Mouse (Mus musculus) layer of hippocampus, adult 9-11 months (tissue): ENCODE results near the gene Tfr2.

Experiments
- DNase-seq: peaks from one replicate; pipeline ENCODE4 v3.0.0; 2022

Tfr2 gene

DNA sequence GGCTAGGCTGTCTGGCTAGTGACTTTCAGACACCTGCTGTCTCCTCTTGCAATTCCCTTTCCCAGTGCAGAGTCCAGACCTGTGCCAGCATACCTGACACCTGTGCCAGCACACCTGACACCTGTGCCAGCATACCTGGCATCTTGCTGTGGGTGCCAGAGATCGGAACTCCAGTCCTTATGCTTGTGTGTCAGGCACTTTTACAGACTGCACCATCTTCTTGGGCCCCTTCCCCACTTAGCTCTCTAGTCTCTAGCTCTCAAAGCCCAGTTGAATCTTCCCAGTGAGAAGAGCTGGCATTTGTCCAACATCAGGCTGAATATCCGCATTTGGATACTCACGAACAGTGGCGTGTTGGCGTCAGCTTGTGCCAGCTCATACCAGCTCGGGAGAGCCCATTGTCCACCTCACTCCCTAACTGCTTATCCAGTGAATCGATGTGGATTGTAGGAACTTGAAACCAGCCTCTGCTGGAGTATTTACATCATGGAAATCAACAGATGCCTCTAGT lies 30.3 kb upstream of the Tfr2 start:
- DNase-seq: peak; percentile 69

DNA sequence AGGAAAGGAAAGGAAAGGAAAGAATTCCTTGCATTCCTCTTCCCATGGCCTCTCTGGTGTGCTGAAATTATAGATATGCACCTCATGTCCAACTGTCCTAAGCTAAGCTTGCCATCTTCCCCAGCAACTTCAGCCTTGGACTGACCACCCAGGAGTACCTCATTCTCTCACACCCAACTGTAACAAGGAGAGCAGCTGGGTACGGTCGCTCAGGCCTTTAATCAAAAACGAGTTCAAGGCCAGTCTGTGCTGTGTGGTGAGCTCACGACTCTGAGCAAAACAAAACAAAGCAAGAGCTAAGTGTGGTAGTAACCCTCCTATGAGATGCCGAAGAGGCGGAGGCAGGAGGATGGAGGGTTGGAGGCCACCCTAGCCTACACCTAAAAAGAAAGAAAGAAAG lies 28.6 kb upstream of the Tfr2 start:
- no peak for DNase-seq

GRCm38 (mm10) chr5:137541768-137542540 lies 27.7 kb upstream of the Tfr2 start:
- DNase-seq: no peak

DNA sequence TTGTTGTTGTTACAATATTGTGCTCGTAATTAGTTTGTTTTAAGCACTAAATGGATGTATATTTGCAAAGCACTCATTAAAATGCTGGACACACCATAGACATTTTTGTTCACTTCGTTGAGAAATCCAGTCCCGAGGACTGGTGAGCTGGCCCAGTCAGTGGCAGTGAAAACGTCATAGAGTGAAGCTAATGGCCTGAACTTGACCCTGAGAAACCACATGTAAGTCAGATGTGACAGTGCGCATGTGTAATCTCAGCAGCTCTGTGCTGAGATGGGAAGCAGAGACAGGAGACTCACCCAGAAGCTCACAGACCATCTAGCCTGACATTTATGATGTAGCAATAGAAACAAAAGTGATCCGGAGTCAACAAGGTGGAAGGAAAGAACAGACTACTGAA lies 24.7 kb upstream of the Tfr2 start:
- DNase-seq: no peak

- DNase-seq: no peak
Observed at GRCm38 (mm10) chr5:137545596-137545995, 24.0 kb upstream of the Tfr2 start.

DNA sequence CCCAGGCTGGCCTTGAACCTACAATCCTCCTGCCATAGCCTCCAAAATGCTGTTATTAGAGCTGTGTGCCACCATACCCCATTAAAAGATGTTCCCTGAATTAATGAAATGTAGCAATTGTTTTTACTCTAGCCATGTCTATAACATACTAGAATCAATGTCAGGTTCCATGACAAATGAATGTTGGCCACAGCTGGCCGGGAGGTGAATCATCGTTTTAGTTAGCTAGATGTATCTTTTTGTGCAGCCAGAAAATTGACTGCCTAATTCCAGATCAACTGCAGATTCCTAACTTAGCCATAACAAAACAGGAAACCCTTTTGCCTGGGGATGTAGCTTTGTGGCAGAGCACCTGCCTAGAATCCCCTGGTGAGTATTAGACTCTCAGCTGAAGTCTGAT lies 19.8 kb upstream of the Tfr2 start:
- DNase-seq: no peak

GRCm38 (mm10) chr5:137551119-137551518 lies 18.5 kb upstream of the Tfr2 start:
- DNase-seq: no peak

- no peak for DNase-seq
Observed at GRCm38 (mm10) chr5:137553000-137553399, 16.6 kb upstream of the Tfr2 start.

GRCm38 (mm10) chr5:137553411-137553837 lies 16.2 kb upstream of the Tfr2 start, which contains the start of gene Actl6b:
TSS of gene Actl6b (plus strand) at chr5:137553517.
- DNase-seq: peak; percentile 88

GRCm38 (mm10) chr5:137553898-137554297 lies 15.7 kb upstream of the Tfr2 start:
- no peak for DNase-seq

DNA sequence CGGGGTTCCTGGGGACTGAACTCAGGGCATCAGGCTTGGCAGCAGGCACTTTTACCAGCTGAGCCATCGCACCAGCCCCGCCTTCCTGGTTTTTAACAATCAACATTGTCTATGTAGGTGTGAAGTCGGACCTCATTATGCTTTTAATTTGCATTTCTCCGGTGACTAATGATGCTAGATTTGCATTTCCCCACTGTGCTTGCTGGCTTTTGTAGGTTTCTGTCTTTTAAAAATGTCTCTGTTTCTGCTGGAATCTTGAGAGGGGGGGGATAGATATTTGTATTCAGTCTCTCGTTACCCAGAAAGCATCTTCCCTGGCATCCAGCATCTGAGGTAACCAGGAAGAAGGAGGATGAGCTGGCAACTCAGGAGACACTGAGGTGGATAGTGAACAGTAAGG lies 8.1 kb upstream of the Tfr2 start:
- no peak for DNase-seq

GRCm38 (mm10) chr5:137562965-137563364 lies 6.7 kb upstream of the Tfr2 start:
- peak; percentile 74 for DNase-seq

- no peak for DNase-seq
Observed at GRCm38 (mm10) chr5:137565744-137566143, 3.9 kb upstream of the Tfr2 start.

GRCm38 (mm10) chr5:137566416-137566815 lies 3.2 kb upstream of the Tfr2 start:
- no peak for DNase-seq

GRCm38 (mm10) chr5:137568223-137568798 lies 1.3 kb upstream of the Tfr2 start:
- no peak for DNase-seq

DNA sequence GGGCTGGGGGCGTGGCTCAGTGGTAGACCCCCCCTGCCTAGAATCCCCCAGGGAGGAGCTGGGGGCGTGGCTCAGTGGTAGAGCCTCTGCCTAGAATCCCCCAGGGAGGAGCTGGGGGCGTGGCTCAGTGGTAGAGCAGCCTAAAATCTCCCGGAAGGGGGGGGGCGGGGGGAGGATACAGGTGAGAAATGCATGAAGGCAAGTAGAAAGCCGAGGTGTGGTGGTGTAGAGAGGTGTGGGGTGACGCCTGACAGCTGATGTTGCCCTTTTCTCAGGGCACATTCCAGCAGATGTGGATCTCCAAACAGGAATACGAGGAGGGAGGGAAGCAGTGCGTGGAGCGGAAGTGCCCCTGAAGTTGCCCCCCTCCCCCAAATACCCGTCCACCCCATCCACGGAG lies 609 bp upstream of the Tfr2 start:
- DNase-seq: no peak

DNA sequence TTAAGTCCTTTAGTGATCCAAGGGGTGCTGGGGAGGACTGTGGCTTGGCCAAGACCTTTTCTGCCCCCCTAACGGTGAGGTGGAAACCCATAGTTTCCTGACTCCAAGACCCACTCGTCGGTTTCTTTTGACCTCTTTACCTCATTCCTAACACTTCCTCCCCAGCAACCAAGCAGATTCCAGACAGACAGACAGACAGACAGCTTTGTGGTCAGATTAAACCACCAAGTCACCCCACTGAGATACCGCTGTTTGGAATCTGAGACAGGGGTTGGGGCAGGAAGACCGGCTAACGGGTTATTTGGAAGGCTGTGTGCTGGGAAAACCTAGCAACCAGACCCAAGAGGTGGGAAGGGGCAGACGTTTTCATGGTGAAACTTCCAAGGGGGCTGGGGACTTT lies 541 bp downstream of the Tfr2 start:
- DNase-seq: no peak

- no peak for DNase-seq
Observed at GRCm38 (mm10) chr5:137570691-137571586, 1.3 kb downstream of the Tfr2 start.

GRCm38 (mm10) chr5:137574470-137574901 lies 4.8 kb downstream of the Tfr2 start:
- DNase-seq: peak; percentile 48

GRCm38 (mm10) chr5:137580246-137580645 lies 10.6 kb downstream of the Tfr2 start:
- DNase-seq: no peak

DNA sequence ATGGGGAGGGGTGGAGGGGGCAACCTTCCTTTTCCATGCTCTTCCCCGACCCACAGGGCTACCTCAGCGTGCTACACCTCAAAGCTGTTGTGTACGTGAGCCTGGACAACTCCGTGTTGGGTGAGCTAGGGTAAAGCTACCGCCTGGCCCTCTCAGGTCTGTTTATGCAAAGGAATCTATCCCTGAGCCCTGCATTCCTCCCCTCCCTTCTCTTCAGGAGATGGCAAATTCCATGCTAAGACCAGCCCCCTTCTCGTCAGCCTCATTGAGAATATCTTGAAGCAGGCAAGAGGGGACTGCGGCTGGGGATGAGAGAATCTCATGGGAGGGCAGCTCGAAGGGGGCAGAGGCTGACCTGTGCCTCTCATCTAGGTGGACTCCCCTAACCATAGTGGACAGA lies 13.1 kb downstream of the Tfr2 start:
- no peak for DNase-seq

- DNase-seq: peak; percentile 66
Observed at GRCm38 (mm10) chr5:137583670-137584169, 14.1 kb downstream of the Tfr2 start.

DNA sequence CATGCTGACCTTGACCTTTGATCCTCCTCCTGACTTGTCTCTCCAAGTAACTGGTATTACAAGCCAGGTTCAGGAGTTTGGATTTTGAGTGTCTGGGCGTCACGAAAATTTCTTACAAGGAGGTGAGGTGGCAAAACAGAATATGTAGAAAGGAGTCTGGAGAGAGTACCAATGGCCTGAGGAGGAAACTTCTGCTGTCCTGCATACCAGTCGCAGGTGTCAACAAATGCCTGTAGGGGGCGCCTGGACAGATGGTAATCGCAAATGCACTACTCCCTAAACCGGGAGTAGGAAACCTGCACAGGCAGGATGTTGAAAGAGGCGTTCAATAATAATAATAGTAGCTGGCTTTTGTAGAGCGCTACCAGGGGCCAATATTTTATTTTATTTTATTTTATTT lies 15.3 kb downstream of the Tfr2 start:
- DNase-seq: peak; percentile 54
